9 mouse cellular contexts compared by ENCODE assay signal in genomic region chr5:52887085-52887484, GRCm38 (mm10). TPM values are rescaled to one million over a fixed set of nuclear protein-coding genes. Genes with fewer than 3 reads are reported as not detected.
DNase-seq lines count a peak whose midpoint lies in the region; ATAC-seq and TF ChIP-seq lines count a peak whose summit lies in the region.
"Had no signal": no experiment of that assay in that cellular context is flagged by ENCODE, and none has a peak within 500 bp of the region (broad histone marks: within the 10 kb centered on the region; RNA-seq: fewer than 3 reads in every experiment).

No protein-coding gene starts in this region.

- peak; percentile 83 for DNase-seq in heart, adult 11 months
- DNase-seq in layer of hippocampus, adult 9-11 months, result peak; percentile 18
- peak; percentile 51 for DNase-seq in mesoderm, embryonic 11.5 days (ENCODE audit: low read depth, low spot score)
- DNase-seq in thymus, adult 18-20 months, result peak; percentile 15 to 17

- peaks cover 2% of the 10 kb centered on the region; the same call in 1 of the 2 replicates for H3K9me3 ChIP-seq in heart, embryonic 12.5 days (replicated peaks)
- H3K9me3 ChIP-seq: lung, embryonic 15.5 days had no signal

- TF ChIP-seq POLR2A in bone marrow, adult 2 months (IDR thresholded peaks at IDR 0.05; ENCODE audit: borderline replicate concordance, control insufficient read depth, low read depth, low read length), result no peak

- ATAC-seq in heart, embryonic 12.5 days (ENCODE audit: insufficient number of reproducible peaks, low FRiP score), result no peak
- ATAC-seq in CD4-positive, CD25-positive, alpha-beta regulatory T cell, adult 4 months, result peak; percentile 71
- peak; percentile 85 for ATAC-seq in erythroblast, adult 5-6 weeks (replicated peaks; ENCODE audit: low FRiP score, poor library complexity, severe bottlenecking)

- TF ChIP-seq CTCF in bone marrow, adult 2 months (IDR thresholded peaks at IDR 0.05; ENCODE audit: control insufficient read depth, insufficient read depth, low read length), result peak; percentile 37; the same call in 1 of the 2 replicates

- H3K27ac ChIP-seq in heart, embryonic 12.5 days (ENCODE audit: poor library complexity, severe bottlenecking), result no peak overlapping the region
- H3K27ac ChIP-seq in bone marrow, adult 2 months (ENCODE audit: control insufficient read depth, insufficient read depth, low read depth, low read length, poor library complexity), result no peak overlapping the region
- H3K27ac ChIP-seq: lung, embryonic 15.5 days had no signal

- no peak overlapping the region for H3K9ac ChIP-seq in heart, embryonic 12.5 days
- H3K9ac ChIP-seq: lung, embryonic 15.5 days had no signal

- H3K4me3 ChIP-seq in heart, embryonic 12.5 days, result no peak overlapping the region
- H3K4me3 ChIP-seq in bone marrow, adult 2 months (replicated peaks; ENCODE audit: control insufficient read depth, low read depth, low read length), result no peak overlapping the region
- H3K4me3 ChIP-seq: lung, embryonic 15.5 days had no signal

- no peaks in the 10 kb centered on the region for H3K27me3 ChIP-seq in heart, embryonic 12.5 days (replicated peaks)
- H3K27me3 ChIP-seq: lung, embryonic 15.5 days had no signal

- no peak overlapping the region for H3K4me2 ChIP-seq in heart, embryonic 12.5 days
- H3K4me2 ChIP-seq: lung, embryonic 15.5 days had no signal

- no peaks in the 10 kb centered on the region for H3K36me3 ChIP-seq in heart, embryonic 12.5 days
- H3K36me3 ChIP-seq: lung, embryonic 15.5 days had no signal

- H3K4me1 ChIP-seq in heart, embryonic 12.5 days (replicated peaks), result no peaks in the 10 kb centered on the region
- H3K4me1 ChIP-seq in bone marrow, adult 2 months (ENCODE audit: control insufficient read depth, insufficient read depth, low read length), result no peaks in the 10 kb centered on the region; the same call in 1 of the 2 replicates

- WGBS in heart, embryonic 12.5 days, result 56% methylated on average over 12 of the region's 12 CpGs
- 28% methylated on average over 12 of the region's 12 CpGs for WGBS in bone marrow, adult 2 months

RNA-seq across cellular contexts. Expression of gene Anapc4, which starts 53.3 kb away (rescaled TPM):
- 80.9 and 81.0 TPM in 2 replicates for polyA plus RNA-seq in heart, embryonic 12.5 days (2016; fragmentation: Nextera tagmentation; extraction: Ambion mirVana)
- polyA plus RNA-seq in CD4-positive, CD25-positive, alpha-beta regulatory T cell, adult 4 months (2017; shearing (Covaris generic)), result 10 to 100 TPM; 71.6 to 76.5 TPM
- polyA plus RNA-seq in bone marrow, adult 2 months (2011; ENCODE audit: insufficient read depth, insufficient read length, low replicate concordance, missing spikeins), result 47.8 and 82.5 TPM in 2 replicates
- 9.0 and 9.4 TPM in 2 replicates for total RNA-seq in erythroblast, adult 5-6 weeks (2015; ENCODE audit: low replicate concordance)
- 24.0 and 30.7 TPM in 2 replicates for total RNA-seq in erythroblast, adult 5-6 weeks (2017; ENCODE audit: low replicate concordance)

Comparison
In these comparisons a context has a peak if more than half of its experiments do, and no peak if none do; other contexts are left out.
1. DNase-seq: peak in every context shown above with its lines; median percentile 83 in heart, adult 11 months; 51 in mesoderm, embryonic 11.5 days; 18 in layer of hippocampus, adult 9-11 months; 16 in thymus, adult 18-20 months.